Mouse (Mus musculus) heart, embryonic 14.5 days (tissue): Measurements from ENCODE around the gene Olfr703. TPM values are rescaled to one million over a fixed set of nuclear protein-coding genes. Genes with fewer than 3 reads are reported as not detected.

Experiments
- ATAC-seq: fragments of 200-750 bp; cut with Nextera tagmentation; 2 replicates; pipeline ENCODE4 v1.8.0; 2017; ENCODE audit warnings: low read depth, moderate TSS enrichment; ENCODE audit not compliant: insufficient number of reproducible peaks, insufficient read depth, low FRiP score
- H3K27ac ChIP-seq, 2 experiments: fragments of 200-500 bp in 1 of 2; fragments of 300-500 bp in 1 of 2; sonication (generic) in 1 of 2; replicated peaks in 1 of 2; 2 replicates each; pipeline ENCODE4 v1.5.1; 2012 to 2014; ENCODE audit warnings: low read depth in 2 of 2, low read length in 2 of 2, control low read depth in 1 of 2, mild to moderate bottlenecking in 1 of 2, mixed read lengths in 1 of 2; ENCODE audit not compliant: control insufficient read depth in 1 of 2, insufficient read depth in 1 of 2
- H3K27me3 ChIP-seq: fragments of 300-500 bp; sonication (generic); 2 replicates; pipeline ENCODE4 v1.6.1; 2014; ENCODE audit warnings: mild to moderate bottlenecking, low read length, control low read depth; ENCODE audit not compliant: control insufficient read depth, insufficient read depth
- H3K36me3 ChIP-seq: fragments of 300-500 bp; sonication (generic); 2 replicates; pipeline ENCODE4 v1.6.1; 2014; ENCODE audit warnings: mild to moderate bottlenecking, control low read depth, low read length, mixed read lengths; ENCODE audit not compliant: control insufficient read depth, insufficient read depth
- H3K4me1 ChIP-seq, 2 experiments: fragments of 200-500 bp in 1 of 2; fragments of 300-500 bp in 1 of 2; sonication (generic) in 1 of 2; 2 replicates each; pipeline ENCODE4 v1.6.1; 2012 to 2014; ENCODE audit warnings: low read length in 2 of 2, control low read depth in 1 of 2, mixed read lengths in 1 of 2; ENCODE audit not compliant: control insufficient read depth in 2 of 2, insufficient read depth in 2 of 2
- H3K4me2 ChIP-seq: fragments of 300-500 bp; sonication (generic); 2 replicates; pipeline ENCODE4 v1.6.1; 2014; ENCODE audit warnings: mild to moderate bottlenecking, low read length
- H3K4me3 ChIP-seq, 2 experiments: fragments of 200-500 bp in 1 of 2; fragments of 300-500 bp in 1 of 2; sonication (generic) in 1 of 2; 2 replicates each; pipeline ENCODE4 v1.5.1; 2012 to 2014; ENCODE audit warnings: low read length in 2 of 2, mild to moderate bottlenecking in 2 of 2, control low read depth in 1 of 2, low read depth in 1 of 2, moderate library complexity in 1 of 2; ENCODE audit not compliant: control insufficient read depth in 1 of 2, insufficient read depth in 1 of 2
- H3K9ac ChIP-seq: fragments of 300-500 bp; sonication (generic); 2 replicates; pipeline ENCODE4 v1.6.1; 2014; ENCODE audit warnings: mild to moderate bottlenecking, low read length
- H3K9me3 ChIP-seq: fragments of 300-500 bp; sonication (generic); 2 replicates; pipeline ENCODE4 v1.6.1; 2016; ENCODE audit warnings: low read length, control low read depth; ENCODE audit not compliant: control insufficient read depth
- WGBS: fragments of 180-500 bp; shearing (Covaris S2); extraction: QIAGEN DNeasy Blood & Tissue Kit; methylation state at CpG from one replicate; pipeline ENCODE4 v1.1.7; 2014; 5-methylcytosine and 5-hydroxymethylcytosine counted together
- polyA plus RNA-seq: library from polyadenylated mRNA; unstranded; fragments of >200 nt; fragmentation: Nextera tagmentation; extraction: Ambion mirVana; gene quantifications from 2 replicates; pipeline ENCODE4 v1.2.1, GENCODE M21; 2014

Olfr703 gene
- polyA plus RNA-seq, 1 experiment from 2014 or later = not detected

DNA sequence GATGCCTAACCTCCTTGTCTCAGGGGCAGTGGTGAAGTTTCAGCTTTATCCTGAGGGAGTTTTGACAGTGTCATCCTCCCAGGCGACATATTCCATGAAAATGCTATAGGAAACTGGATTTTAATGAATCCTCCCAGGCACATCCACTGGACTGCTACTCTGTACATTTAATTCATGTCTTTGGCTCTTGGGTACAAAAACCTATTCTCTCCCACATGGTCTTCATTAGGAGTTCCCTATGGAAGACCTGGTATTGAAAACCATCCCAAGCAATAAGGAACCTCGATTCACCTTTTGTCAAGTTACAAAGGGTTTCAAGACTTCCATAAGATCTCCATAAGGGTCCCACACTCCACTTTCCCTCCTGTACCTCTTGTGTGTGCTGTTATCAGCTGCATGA lies 44.9 kb downstream of the Olfr703 start, which contains the start of gene Olfr706:
Gene Olfr706, minus strand, starts transcription at position 101 of the 400 bp plus-strand sequence.
- ATAC-seq = no peak
- no peaks in the 10 kb centered on the region for H3K27me3 ChIP-seq

More for the DNA sequence above, 44.9 kb downstream of the Olfr703 start, which contains the start of gene Olfr706:
- Histone ChIP-seq H3K4me3 (no peak within 1 kb of the TSS), H3K9me3 (no peaks in the 10 kb centered on the region), H3K9ac (no peak within 1 kb of the TSS), H3K27ac (no peak within 1 kb of the TSS), H3K4me1 (no peaks in the 10 kb centered on the region), H3K36me3 (no peaks in the 10 kb centered on the region), H3K4me2 (no peak within 1 kb of the TSS)
- WGBS = 68% methylated on average over 2 of the region's 2 CpGs

Other genes starting within 250 kb of the Olfr703 start
- not detected in 2 replicates for gene Olfr693, start 162.8 kb upstream of the Olfr703 start, polyA plus RNA-seq
- gene Olfr694, start 151.5 kb upstream of the Olfr703 start, polyA plus RNA-seq = not detected in 2 replicates
- gene Olfr695, start 127.0 kb upstream of the Olfr703 start, polyA plus RNA-seq = not detected in 2 replicates
- gene Olfr697, start 100.9 kb upstream of the Olfr703 start, polyA plus RNA-seq = not detected in 2 replicates
- gene Olfr698, start 88.0 kb upstream of the Olfr703 start, polyA plus RNA-seq = not detected in 2 replicates
- gene Olfr699, start 50.2 kb upstream of the Olfr703 start, polyA plus RNA-seq = not detected in 2 replicates
- not detected in 2 replicates for gene Olfr700, start 34.5 kb upstream of the Olfr703 start, polyA plus RNA-seq
- not detected in 2 replicates for gene Olfr701, start 29.2 kb upstream of the Olfr703 start, polyA plus RNA-seq
- not detected in 2 replicates for gene Olfr702, start 9.5 kb upstream of the Olfr703 start, polyA plus RNA-seq
- not detected in 2 replicates for gene Olfr704, start 19.8 kb downstream of the Olfr703 start, polyA plus RNA-seq
- not detected in 2 replicates for gene Olfr705, start 33.5 kb downstream of the Olfr703 start, polyA plus RNA-seq
- gene Olfr706, start 44.8 kb downstream of the Olfr703 start, polyA plus RNA-seq = not detected in 2 replicates
- not detected in 2 replicates for gene Olfr707, start 57.9 kb downstream of the Olfr703 start, polyA plus RNA-seq
- gene Olfr1532-ps1, start 64.6 kb downstream of the Olfr703 start, polyA plus RNA-seq = not detected in 2 replicates
- not detected in 2 replicates for gene Olfr709-ps1, start 88.9 kb downstream of the Olfr703 start, polyA plus RNA-seq
- gene Olfr710, start 105.0 kb downstream of the Olfr703 start, polyA plus RNA-seq = not detected in 2 replicates
- not detected in 2 replicates for gene Olfr6, start 120.6 kb downstream of the Olfr703 start, polyA plus RNA-seq
- not detected in 2 replicates for gene Olfr711, start 132.1 kb downstream of the Olfr703 start, polyA plus RNA-seq
- not detected in 2 replicates for gene Olfr2, start 162.7 kb downstream of the Olfr703 start, polyA plus RNA-seq
- gene Olfr713, start 187.8 kb downstream of the Olfr703 start, polyA plus RNA-seq = not detected in 2 replicates
- not detected in 2 replicates for gene Olfr714, start 227.6 kb downstream of the Olfr703 start, polyA plus RNA-seq
- gene Olfr17, start 249.9 kb downstream of the Olfr703 start, polyA plus RNA-seq = not detected in 2 replicates